Mouse (Mus musculus) heart, embryonic 15.5 days (tissue): ENCODE results near the gene Skap1. TPM values are rescaled to one million over a fixed set of nuclear protein-coding genes. Genes with fewer than 3 reads are reported as not detected.
A peak's percentile ranks its signal among the peaks of the same experiment; 100 is the strongest.

Experiments used
- ATAC-seq: fragments of 200-750 bp; cut with Nextera tagmentation; replicated peaks from 2 replicates; pipeline ENCODE4 v1.8.0; 2017; ENCODE audit warnings: low read depth, moderate TSS enrichment; ENCODE audit not compliant: insufficient number of reproducible peaks, insufficient read depth, low FRiP score
- H3K27ac ChIP-seq: fragments of 300-500 bp; sonication (generic); 2 replicates; pipeline ENCODE4 v1.5.1; 2015; ENCODE audit warnings: mild to moderate bottlenecking, inconsistent platforms
- H3K27me3 ChIP-seq: fragments of 300-500 bp; sonication (generic); 2 replicates; pipeline ENCODE4 v1.6.1; 2015; ENCODE audit warnings: inconsistent platforms
- H3K36me3 ChIP-seq: fragments of 300-500 bp; sonication (generic); 2 replicates; pipeline ENCODE4 v1.6.1; 2015; ENCODE audit warnings: mild to moderate bottlenecking, inconsistent platforms
- H3K4me1 ChIP-seq: fragments of 300-500 bp; sonication (generic); replicated peaks from 2 replicates; pipeline ENCODE4 v1.6.1; 2015; ENCODE audit warnings: inconsistent platforms
- H3K4me2 ChIP-seq: fragments of 300-500 bp; sonication (generic); 2 replicates; pipeline ENCODE4 v1.6.1; 2015; ENCODE audit warnings: inconsistent platforms, mild to moderate bottlenecking, moderate library complexity
- H3K4me3 ChIP-seq: fragments of 300-500 bp; sonication (generic); 2 replicates; pipeline ENCODE4 v1.5.1; 2015; ENCODE audit warnings: mild to moderate bottlenecking, inconsistent platforms
- H3K9ac ChIP-seq: fragments of 300-500 bp; sonication (generic); 2 replicates; pipeline ENCODE4 v1.6.1; 2015; ENCODE audit warnings: mild to moderate bottlenecking, inconsistent platforms
- H3K9me3 ChIP-seq: fragments of 300-500 bp; sonication (generic); replicated peaks from 2 replicates; pipeline ENCODE4 v1.6.1; 2016; ENCODE audit warnings: inconsistent platforms
- WGBS: fragments of 180-500 bp; shearing (Covaris S2); methylation state at CpG from one replicate; pipeline ENCODE4 v1.1.7; 2015; ENCODE audit warnings: mixed read lengths; 5-methylcytosine and 5-hydroxymethylcytosine counted together
- polyA plus RNA-seq: library from polyadenylated mRNA; unstranded; fragments of >200 nt; fragmentation: Nextera tagmentation; extraction: Ambion mirVana; gene quantifications from 2 replicates; pipeline ENCODE4 v1.2.1, GENCODE M21; 2015

Gene Skap1
- polyA plus RNA-seq, 1 experiment from 2014 or later: 0.91 TPM

DNA sequence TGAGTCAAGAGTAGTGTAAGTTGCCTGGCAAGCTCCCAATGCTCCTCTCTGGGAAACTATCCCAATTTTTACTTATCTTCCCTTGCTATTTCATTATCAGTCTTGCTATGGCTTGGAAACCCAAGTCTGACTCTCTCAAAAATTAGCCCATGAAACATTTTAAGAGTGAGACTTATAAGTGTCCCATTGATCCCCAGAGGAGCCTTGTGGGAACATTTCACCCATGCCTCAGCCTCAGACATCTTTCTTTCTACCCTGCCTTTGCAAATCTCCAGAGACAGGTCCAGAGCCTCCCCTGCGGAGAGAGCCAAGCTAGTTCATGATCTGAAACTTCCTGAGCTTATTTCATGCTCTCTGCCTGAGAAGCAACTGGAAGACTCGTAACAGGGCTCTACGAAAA, 167.1 kb downstream of the Skap1 start:
- no peaks in the 10 kb centered on the region for H3K4me1 ChIP-seq
- no peaks in the 10 kb centered on the region for H3K9me3 ChIP-seq
- H3K9ac ChIP-seq: no peak overlapping the region
- 66% methylated on average over 3 of the region's 3 CpGs for WGBS
- H3K27me3 ChIP-seq: peaks cover 10% of the 10 kb centered on the region; the same call in 1 of the 2 replicates
- no peak overlapping the region for H3K4me3 ChIP-seq
- no peaks in the 10 kb centered on the region for H3K36me3 ChIP-seq
- H3K27ac ChIP-seq: no peak overlapping the region
- no peak for ATAC-seq
- H3K4me2 ChIP-seq: no peak overlapping the region

- WGBS: 66% methylated on average over 7 of the region's 7 CpGs
- no peak for ATAC-seq
- Histone ChIP-seq H3K27me3 (peaks cover 19% of the 10 kb centered on the region), H3K36me3 (no peaks in the 10 kb centered on the region), H3K4me3 (no peak overlapping the region), H3K9me3 (no peaks in the 10 kb centered on the region), H3K4me1 (no peaks in the 10 kb centered on the region), H3K9ac (no peak overlapping the region), H3K27ac (no peak overlapping the region), H3K4me2 (no peak overlapping the region)
These were observed 173.5 kb downstream of the Skap1 start for GRCm38 (mm10) chr11:96637927-96638326.

DNA sequence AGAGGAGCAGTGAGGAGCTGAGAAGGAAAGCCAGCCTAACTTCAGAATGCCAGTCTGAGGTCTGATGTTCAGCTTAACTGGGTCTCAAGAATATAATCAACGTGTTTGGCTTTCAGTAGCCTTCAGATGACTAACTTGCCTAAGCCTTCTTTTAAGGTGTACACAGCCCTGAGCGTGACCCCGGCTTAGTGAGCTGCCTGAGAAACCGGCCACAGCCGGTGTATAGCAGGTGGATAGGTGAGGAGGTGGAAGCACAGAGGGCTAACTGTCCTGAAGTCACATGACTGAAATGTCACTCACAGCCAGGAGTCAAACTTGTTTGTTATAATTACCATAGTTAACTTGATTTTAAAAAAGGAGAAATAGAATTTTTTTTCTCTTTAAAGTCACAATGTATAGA, 175.4 kb downstream of the Skap1 start:
- no peak for ATAC-seq
- H3K9ac ChIP-seq: no peak overlapping the region
- H3K4me1 ChIP-seq: peaks cover 1% of the 10 kb centered on the region; the same call in 1 of the 2 replicates
- H3K9me3 ChIP-seq: no peaks in the 10 kb centered on the region
- no peaks in the 10 kb centered on the region for H3K36me3 ChIP-seq
- no peak overlapping the region for H3K4me2 ChIP-seq
- WGBS: 64% methylated on average over 5 of the region's 5 CpGs
- H3K27me3 ChIP-seq: peaks cover 17% of the 10 kb centered on the region
- no peak overlapping the region for H3K4me3 ChIP-seq
- no peak overlapping the region for H3K27ac ChIP-seq

DNA sequence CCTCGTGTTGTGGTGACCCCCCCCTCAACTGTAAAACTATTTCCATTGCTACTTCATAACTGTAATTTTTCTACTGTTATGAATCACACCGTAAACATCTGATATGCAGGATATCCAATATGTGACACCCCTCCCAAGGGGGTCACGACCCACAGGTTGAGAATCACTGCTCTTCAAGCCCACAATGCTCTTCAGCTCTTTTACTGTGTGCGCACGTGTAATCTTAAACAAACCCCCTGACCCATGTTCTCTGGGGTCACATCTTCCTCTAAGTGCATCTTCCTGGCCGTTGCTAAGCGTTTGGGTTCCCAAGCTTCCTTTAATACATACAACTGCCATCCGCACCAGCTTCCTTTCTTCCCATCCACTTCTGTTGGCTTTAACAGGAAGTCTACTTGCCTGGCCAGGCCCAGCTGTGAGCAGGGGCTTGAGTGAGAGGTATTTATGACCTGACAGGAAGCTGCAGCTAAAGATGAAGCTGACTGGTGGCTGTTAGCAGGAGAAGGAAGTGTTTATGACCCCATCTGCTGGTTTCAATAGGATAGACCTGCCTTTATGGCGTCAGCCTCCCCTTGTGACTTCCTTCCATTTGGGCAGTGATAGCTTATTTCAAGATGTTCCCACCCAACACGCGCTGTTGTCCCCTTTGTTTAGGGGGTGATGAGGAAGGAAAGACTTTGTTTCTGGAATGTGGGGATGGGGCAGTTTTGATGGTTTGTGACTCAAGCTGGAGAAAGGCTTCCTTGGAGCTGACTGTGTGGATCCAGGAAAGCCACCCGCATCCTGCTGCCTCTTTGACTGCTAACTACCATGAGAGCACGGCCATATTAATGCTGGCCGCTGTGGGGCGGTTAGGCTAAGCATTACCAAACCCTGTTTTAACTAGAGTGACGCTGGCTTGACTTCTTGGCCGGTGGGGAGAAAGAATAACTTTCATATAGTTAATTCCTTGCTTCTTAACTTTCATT, 178.1 kb downstream of the Skap1 start:
- 56% methylated on average over 17 of the region's 17 CpGs for WGBS
- H3K4me2 ChIP-seq: no peak overlapping the region
- H3K9ac ChIP-seq: no peak overlapping the region
- ATAC-seq: peak; percentile 39; the same call in 1 of the 2 replicates
- H3K4me3 ChIP-seq: no peak overlapping the region
- peaks cover 14% of the 10 kb centered on the region for H3K4me1 ChIP-seq
- H3K9me3 ChIP-seq: no peaks in the 10 kb centered on the region
- H3K36me3 ChIP-seq: no peaks in the 10 kb centered on the region
- H3K27me3 ChIP-seq: peaks cover 17% of the 10 kb centered on the region
- H3K27ac ChIP-seq: peak overlapping the region; percentile 50; the same call in 1 of the 2 replicates

GRCm38 (mm10) chr11:96644969-96645368, 180.6 kb downstream of the Skap1 start:
- peaks cover 4% of the 10 kb centered on the region for H3K27me3 ChIP-seq
- no peaks in the 10 kb centered on the region for H3K36me3 ChIP-seq
- no peak for ATAC-seq
- H3K4me3 ChIP-seq: no peak overlapping the region
- H3K27ac ChIP-seq: peak overlapping the region; percentile 33; the same call in 1 of the 2 replicates
- H3K9me3 ChIP-seq: no peaks in the 10 kb centered on the region
- H3K9ac ChIP-seq: no peak overlapping the region
- WGBS: 54% methylated on average over 7 of the region's 7 CpGs
- no peak overlapping the region for H3K4me2 ChIP-seq
- peaks cover 14% of the 10 kb centered on the region for H3K4me1 ChIP-seq

- Histone ChIP-seq H3K9me3 (no peaks in the 10 kb centered on the region), H3K4me2 (no peak overlapping the region), H3K4me3 (no peak overlapping the region), H3K27ac (peak overlapping the region; percentile 21), H3K36me3 (no peaks in the 10 kb centered on the region), H3K9ac (no peak overlapping the region), H3K27me3 (no peaks in the 10 kb centered on the region), H3K4me1 (peaks cover 14% of the 10 kb centered on the region)
- no peak; the same call in 1 of the 2 replicates for ATAC-seq
- 37% methylated on average over 10 of the region's 10 CpGs for WGBS
These were observed 181.2 kb downstream of the Skap1 start for GRCm38 (mm10) chr11:96645538-96646037.

GRCm38 (mm10) chr11:96651848-96652247, 187.5 kb downstream of the Skap1 start:
- no peak overlapping the region for H3K4me3 ChIP-seq
- no peak overlapping the region for H3K27ac ChIP-seq
- 81% methylated on average over 9 of the region's 9 CpGs for WGBS
- H3K4me2 ChIP-seq: no peak overlapping the region
- H3K9me3 ChIP-seq: no peaks in the 10 kb centered on the region
- ATAC-seq: no peak
- no peak overlapping the region for H3K9ac ChIP-seq
- H3K36me3 ChIP-seq: no peaks in the 10 kb centered on the region
- H3K27me3 ChIP-seq: 0 out of 2 replicates have a peak, but pooled peaks cover 3% of the 10 kb centered on the region
- H3K4me1 ChIP-seq: no peaks in the 10 kb centered on the region

DNA sequence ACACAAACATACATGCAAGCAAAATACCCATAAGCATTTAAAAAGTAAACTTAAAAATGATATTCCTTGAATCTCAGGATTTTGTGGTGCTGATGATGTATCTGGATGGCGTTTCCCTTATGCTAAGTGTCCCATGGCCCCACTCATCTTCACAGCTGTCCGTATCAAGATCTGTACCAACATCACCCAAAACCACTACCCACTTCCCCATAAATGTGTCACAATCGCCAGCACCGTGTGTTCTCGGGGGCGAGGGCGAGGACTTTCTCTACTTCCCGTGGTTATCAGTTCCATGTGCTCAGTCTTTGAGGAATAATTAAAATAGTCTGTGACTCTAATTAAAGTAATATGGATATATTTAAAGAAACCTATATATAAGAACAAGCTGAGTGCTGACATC, 189.5 kb downstream of the Skap1 start:
- ATAC-seq: no peak
- Histone ChIP-seq H3K4me2 (no peak overlapping the region), H3K27me3 (0 out of 2 replicates have a peak, but pooled peaks cover 3% of the 10 kb centered on the region), H3K9ac (no peak overlapping the region), H3K4me1 (no peaks in the 10 kb centered on the region), H3K36me3 (no peaks in the 10 kb centered on the region), H3K27ac (no peak overlapping the region), H3K9me3 (no peaks in the 10 kb centered on the region), H3K4me3 (no peak overlapping the region)
- 71% methylated on average over 8 of the region's 8 CpGs for WGBS

DNA sequence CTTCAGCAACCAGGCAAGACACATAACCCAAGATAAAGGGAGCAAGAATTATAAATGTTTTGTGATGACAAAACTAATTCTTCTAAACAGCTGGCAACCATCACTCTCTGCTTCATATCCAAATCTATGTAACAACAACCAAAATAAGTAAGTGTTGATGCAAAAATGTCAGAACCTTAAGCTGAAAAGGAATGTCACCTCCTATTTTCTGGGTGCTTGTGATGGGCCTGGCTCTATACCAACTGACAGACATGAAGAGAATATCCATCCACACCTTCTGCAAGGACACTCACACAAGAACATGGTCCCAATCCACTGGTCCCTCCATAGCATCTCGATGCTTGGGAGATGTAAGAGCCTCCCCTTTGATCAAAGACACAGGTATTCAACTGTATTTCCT, 194.0 kb downstream of the Skap1 start:
- no peak overlapping the region for H3K9ac ChIP-seq
- H3K4me1 ChIP-seq: no peaks in the 10 kb centered on the region
- no peak overlapping the region for H3K27ac ChIP-seq
- 0 out of 2 replicates have a peak, but pooled peaks cover 5% of the 10 kb centered on the region for H3K27me3 ChIP-seq
- no peak for ATAC-seq
- 63% methylated on average over 1 of the region's 1 CpGs for WGBS
- H3K4me2 ChIP-seq: no peak overlapping the region
- H3K9me3 ChIP-seq: no peaks in the 10 kb centered on the region
- H3K4me3 ChIP-seq: no peak overlapping the region
- H3K36me3 ChIP-seq: no peaks in the 10 kb centered on the region

GRCm38 (mm10) chr11:96666924-96667323, 202.5 kb downstream of the Skap1 start:
- Histone ChIP-seq H3K27me3 (0 out of 2 replicates have a peak, but pooled peaks cover 2% of the 10 kb centered on the region), H3K9me3 (no peaks in the 10 kb centered on the region), H3K4me1 (peaks cover 3% of the 10 kb centered on the region; the same call in 1 of the 2 replicates), H3K4me3 (no peak overlapping the region), H3K9ac (no peak overlapping the region), H3K4me2 (no peak overlapping the region), H3K36me3 (no peaks in the 10 kb centered on the region), H3K27ac (no peak overlapping the region)
- WGBS: 70% methylated on average over 3 of the region's 3 CpGs
- ATAC-seq: no peak

GRCm38 (mm10) chr11:96668367-96668766, 204.0 kb downstream of the Skap1 start:
- ATAC-seq: no peak
- H3K4me1 ChIP-seq: peaks cover 4% of the 10 kb centered on the region; the same call in 1 of the 2 replicates
- no peak overlapping the region for H3K4me3 ChIP-seq
- H3K27me3 ChIP-seq: no peaks in the 10 kb centered on the region
- WGBS: 42% methylated on average over 7 of the region's 7 CpGs
- H3K9ac ChIP-seq: no peak overlapping the region
- H3K27ac ChIP-seq: no peak overlapping the region
- H3K9me3 ChIP-seq: no peaks in the 10 kb centered on the region
- no peaks in the 10 kb centered on the region for H3K36me3 ChIP-seq
- no peak overlapping the region for H3K4me2 ChIP-seq
